Mouse (Mus musculus): Measurements from ENCODE around the gene Sez6l.

The Sez6l gene

GRCm38 (mm10) chr5:112369326-112369725, 207.7 kb downstream of the Sez6l start:
- Histone ChIP-seq H3K9me3 (ENCODE audit: low read length) (no peaks in the 10 kb centered on the region), H3K36me3 (ENCODE audit: insufficient read depth, low read length) (peaks cover 93% of the 10 kb centered on the region), H3K4me1 (replicated peaks; ENCODE audit: low read depth, low read length) (peaks cover 20% of the 10 kb centered on the region), H3K27me3 (ENCODE audit: insufficient read depth, low read length) (no peaks in the 10 kb centered on the region), H3K4me3 (replicated peaks; ENCODE audit: low read length) (no peak overlapping the region)
- TF ChIP-seq NANOG (IDR thresholded peaks at IDR 0.05; ENCODE audit: borderline replicate concordance, low read length), result no peak
- no peak for TF ChIP-seq POU5F1 (IDR thresholded peaks at IDR 0.05; ENCODE audit: borderline replicate concordance, low read length)
- TF ChIP-seq CTCF (conservative IDR thresholded peaks at IDR 0.05; ENCODE audit: low read length), result no peak
